Mouse (Mus musculus): ENCODE measurements around the gene Bcat2. TPM values are rescaled to one million over a fixed set of nuclear protein-coding genes. Genes with fewer than 3 reads are reported as not detected.

The Bcat2 gene
- total and polyA plus RNA-seq, 3 experiments = 13.5 to 65.6 (median 30.9) TPM

GRCm38 (mm10) chr7:45634946-45635681 lies 65.2 kb downstream of the Bcat2 start:
- peak; percentile 80 for DNase-seq (ENCODE audit: extremely low read depth)
- Histone ChIP-seq H3K4me2 (ENCODE audit: insufficient read depth, low read depth, poor library complexity, severe bottlenecking) (no peak overlapping the region), H3K4me3 (replicated peaks in 1 of 3; ENCODE audit: low read depth in 2 of 3, low read length in 2 of 3, poor library complexity in 1 of 3) (peak overlapping the region in 1 of 3 experiments; percentile 0), H3K27ac (ENCODE audit: insufficient read depth, low read depth) (peak overlapping the region; percentile 41), H3K27me3 (replicated peaks) (no peaks in the 10 kb centered on the region), H3K9ac (ENCODE audit: insufficient read depth, low read depth) (no peak overlapping the region), H3K36me3 (replicated peaks in 1 of 2; ENCODE audit: control insufficient read depth in 1 of 2, insufficient read depth in 1 of 2, low read length in 1 of 2) (peaks cover 0 to 25% of the 10 kb centered on the region in 2 experiments), H3K4me1 (ENCODE audit: control insufficient read depth in 1 of 2, insufficient read depth in 2 of 2) (peaks cover 14 to 57% of the 10 kb centered on the region in 2 experiments), H3K9me3 (replicated peaks; ENCODE audit: low read length) (peaks cover 23% of the 10 kb centered on the region), H3K79me2 (replicated peaks; ENCODE audit: control insufficient read depth, extremely low read depth, insufficient read depth, poor library complexity, severe bottlenecking) (no peaks in the 10 kb centered on the region)
- in situ Hi-C loops (cut with MboI; ENCODE audit: low pct_ligation_motif_present, low pct_unique_long_range_greater_than_20kb, low sequenced_read_pairs) (loop anchor here (5.0 kb wide), 1 partner anchor 47 kb away; the partner anchor contains the start of gene Ntn5), dilution Hi-C loops (cut with MboI; ENCODE audit: extremely low pct_ligation_motif_present, extremely low pct_unique_long_range_greater_than_20kb, low sequenced_read_pairs) (no loop called here)
- TF ChIP-seq NRF1 (IDR thresholded peaks at IDR 0.05; ENCODE audit: low read depth, low read length) (no peak), BHLHE40 (IDR thresholded peaks at IDR 0.05; ENCODE audit: low read depth, low read length) (no peak), CTCF (conservative IDR thresholded peaks at IDR 0.05 in 1 of 2, IDR thresholded peaks at IDR 0.05 in 1 of 2; ENCODE audit: low read depth in 2 of 2, low read length in 2 of 2) (no peak), ELF1 (IDR thresholded peaks at IDR 0.05; ENCODE audit: low read depth, low read length) (peak; percentile 66), ZC3H11A (IDR thresholded peaks at IDR 0.05; ENCODE audit: low read depth, low read length) (no peak), MYC (IDR thresholded peaks at IDR 0.05; ENCODE audit: low read depth, low read length) (0 out of 2 replicates have a peak, but pooled peaks have one; percentile 34), MAX (IDR thresholded peaks at IDR 0.05; ENCODE audit: low read length) (no peak), JUND (conservative IDR thresholded peaks at IDR 0.05; ENCODE audit: low read depth, low read length) (peak; percentile 80), USF2 (conservative IDR thresholded peaks at IDR 0.05; ENCODE audit: low read depth, low read length) (no peak), ZMIZ1 (IDR thresholded peaks at IDR 0.05; ENCODE audit: low read depth, low read length) (no peak), IRF4 (IDR thresholded peaks at IDR 0.05; ENCODE audit: low read depth, low read length) (peak; percentile 60), USF1 (IDR thresholded peaks at IDR 0.05; ENCODE audit: low read depth, low read length) (no peak), MXI1 (IDR thresholded peaks at IDR 0.05; ENCODE audit: low read depth, low read length) (no peak), JUN (IDR thresholded peaks at IDR 0.05; ENCODE audit: insufficient read depth, low read depth, low read length) (peak; percentile 90), CHD1 (IDR thresholded peaks at IDR 0.05; ENCODE audit: low read depth, low read length) (no peak), RAD21 (IDR thresholded peaks at IDR 0.05; ENCODE audit: low read depth, low read length) (no peak), MEF2A (IDR thresholded peaks at IDR 0.05; ENCODE audit: borderline replicate concordance, low read depth, low read length) (peak; percentile 79), MAFK (IDR thresholded peaks at IDR 0.05; ENCODE audit: insufficient replicate concordance, low read length) (no peak), SMC3 (IDR thresholded peaks at IDR 0.05; ENCODE audit: low read depth, low read length) (no peak), GABPA (IDR thresholded peaks at IDR 0.05; ENCODE audit: insufficient replicate concordance, low read depth, low read length) (peak; percentile 53; the same call in 1 of the 2 replicates), ETS1 (conservative IDR thresholded peaks at IDR 0.05; ENCODE audit: low read depth, low read length) (peak; percentile 76), SIN3A (IDR thresholded peaks at IDR 0.05; ENCODE audit: low read length) (no peak), POLR2AphosphoS2 (IDR thresholded peaks at IDR 0.05; ENCODE audit: low read depth, low read length) (no peak), NELFE (IDR thresholded peaks at IDR 0.05; ENCODE audit: low read depth, low read length) (no peak), POLR2A (IDR thresholded peaks at IDR 0.05; ENCODE audit: low read depth, low read length) (no peak), TCF12 (IDR thresholded peaks at IDR 0.05; ENCODE audit: low read depth, low read length) (0 out of 2 replicates have a peak, but pooled peaks have one; percentile 13), EP300 (IDR thresholded peaks at IDR 0.05; ENCODE audit: low read length) (no peak), KAT2A (IDR thresholded peaks at IDR 0.05; ENCODE audit: insufficient replicate concordance, low read length) (no peak), CHD2 (IDR thresholded peaks at IDR 0.05; ENCODE audit: low read length) (no peak), MAZ (IDR thresholded peaks at IDR 0.05; ENCODE audit: low read depth, low read length) (no peak), PAX5 (IDR thresholded peaks at IDR 0.05; ENCODE audit: low read length) (no peak), TBP (conservative IDR thresholded peaks at IDR 0.05; ENCODE audit: low read depth, low read length) (0 out of 2 replicates have a peak, but pooled peaks have one; percentile 35), UBTF (IDR thresholded peaks at IDR 0.05; ENCODE audit: low read depth, low read length) (no peak), HCFC1 (IDR thresholded peaks at IDR 0.05; ENCODE audit: low read depth, low read length) (peak; percentile 58), E2F4 (IDR thresholded peaks at IDR 0.05; ENCODE audit: insufficient replicate concordance, low read depth, low read length) (0 out of 2 replicates have a peak, but pooled peaks have one; percentile 46), ZNF384 (IDR thresholded peaks at IDR 0.05; ENCODE audit: low read depth, low read length) (peak; percentile 64), ZKSCAN1 (IDR thresholded peaks at IDR 0.05; ENCODE audit: borderline replicate concordance, low read depth, low read length) (no peak), RCOR1 (conservative IDR thresholded peaks at IDR 0.05; ENCODE audit: low read depth, low read length) (no peak)
